Mouse (Mus musculus): ENCODE results near the gene Ooep. TPM values are rescaled to one million over a fixed set of nuclear protein-coding genes. Genes with fewer than 3 reads are reported as not detected.

Gene Ooep
- total RNA-seq, 1 experiment: 31.2 TPM

DNA sequence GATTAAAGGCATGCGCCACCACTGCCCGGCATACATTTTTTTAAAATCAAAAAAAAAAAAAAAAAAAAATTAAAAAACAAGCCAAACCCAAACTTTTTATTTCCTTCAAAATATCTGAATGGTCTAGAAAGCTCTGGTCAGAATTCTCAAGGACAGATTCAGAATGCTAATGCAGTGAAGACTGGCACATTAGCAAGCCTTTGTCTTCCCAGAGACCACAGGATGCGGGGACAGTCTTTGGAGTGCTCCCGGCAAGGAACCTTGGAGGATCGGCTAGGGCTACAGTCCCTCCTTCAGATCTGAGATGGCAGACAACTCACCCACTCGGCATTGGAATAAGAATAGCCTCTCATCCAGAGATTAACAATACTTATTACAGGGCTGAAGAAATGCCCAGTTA is 13.8 kb downstream of the Ooep start:
- Histone ChIP-seq H3K27ac (ENCODE audit: insufficient read depth, low read depth, low read length, poor library complexity, severe bottlenecking) (peak overlapping the region; percentile 96; the same call in 1 of the 2 replicates), H3K9me3 (ENCODE audit: control insufficient read depth, insufficient read depth, low read depth, low read length) (no peaks in the 10 kb centered on the region), H3K9ac (ENCODE audit: insufficient read depth, low read depth, low read length, poor library complexity, severe bottlenecking) (no peak overlapping the region; the same call in 1 of the 2 replicates), H3K4me1 (ENCODE audit: control insufficient read depth in 2 of 2, insufficient read depth in 2 of 2, low read length in 2 of 2, poor library complexity in 1 of 2) (peaks cover 8 to 11% of the 10 kb centered on the region in 2 experiments), H3K36me3 (ENCODE audit: control insufficient read depth, insufficient read depth, low read length, poor library complexity, severe bottlenecking) (no peaks in the 10 kb centered on the region; the same call in 1 of the 2 replicates), H3K4me3 (ENCODE audit: insufficient read depth in 1 of 2, low read depth in 1 of 2, low read length in 2 of 2, poor library complexity in 1 of 2, severe bottlenecking in 1 of 2) (peak overlapping the region; percentile 9 to 28; a peak in 2 of 4 replicates)
- in situ Hi-C loops (cut with MboI; ENCODE audit: low sequenced_read_pairs in 2 of 2, unreplicated experiment in 2 of 2): no loop called here
- TF ChIP-seq ZC3H11A (IDR thresholded peaks at IDR 0.05; ENCODE audit: borderline replicate concordance, low read depth, low read length) (no peak), MAFK (IDR thresholded peaks at IDR 0.05; ENCODE audit: insufficient read depth, low read depth, low read length) (no peak), HCFC1 (IDR thresholded peaks at IDR 0.05; ENCODE audit: borderline replicate concordance, insufficient read depth, low read length) (no peak), ZNF384 (IDR thresholded peaks at IDR 0.05; ENCODE audit: low read depth, low read length) (peak; percentile 86), CHD2 (IDR thresholded peaks at IDR 0.05; ENCODE audit: low read depth, low read length) (peak; percentile 51; the same call in 1 of the 2 replicates)
- peak; percentile 82 for DNase-seq (ENCODE audit: low read depth, low spot score)

- Histone ChIP-seq H3K9me3 (ENCODE audit: control insufficient read depth, insufficient read depth, low read depth, low read length) (no peaks in the 10 kb centered on the region), H3K4me3 (ENCODE audit: insufficient read depth in 1 of 2, low read depth in 1 of 2, low read length in 2 of 2, poor library complexity in 1 of 2, severe bottlenecking in 1 of 2) (no peak overlapping the region), H3K4me1 (ENCODE audit: control insufficient read depth in 2 of 2, insufficient read depth in 2 of 2, low read length in 2 of 2, poor library complexity in 1 of 2) (peaks cover 11 to 15% of the 10 kb centered on the region in 2 experiments), H3K9ac (ENCODE audit: insufficient read depth, low read depth, low read length, poor library complexity, severe bottlenecking) (peak overlapping the region; percentile 60; the same call in 1 of the 2 replicates), H3K27ac (ENCODE audit: insufficient read depth, low read depth, low read length, poor library complexity, severe bottlenecking) (peak overlapping the region; percentile 96; the same call in 1 of the 2 replicates), H3K36me3 (ENCODE audit: control insufficient read depth, insufficient read depth, low read length, poor library complexity, severe bottlenecking) (no peaks in the 10 kb centered on the region; the same call in 1 of the 2 replicates)
- in situ Hi-C loops (cut with MboI; ENCODE audit: low sequenced_read_pairs in 2 of 2, unreplicated experiment in 2 of 2): no loop called here
- TF ChIP-seq MAFK (IDR thresholded peaks at IDR 0.05; ENCODE audit: insufficient read depth, low read depth, low read length): no peak
- TF ChIP-seq ZC3H11A (IDR thresholded peaks at IDR 0.05; ENCODE audit: borderline replicate concordance, low read depth, low read length): no peak
- no peak for TF ChIP-seq CHD2 (IDR thresholded peaks at IDR 0.05; ENCODE audit: low read depth, low read length)
- TF ChIP-seq HCFC1 (IDR thresholded peaks at IDR 0.05; ENCODE audit: borderline replicate concordance, insufficient read depth, low read length): no peak
- no peak for TF ChIP-seq ZNF384 (IDR thresholded peaks at IDR 0.05; ENCODE audit: low read depth, low read length)
- no peak for DNase-seq (ENCODE audit: low read depth, low spot score)
These were observed 15.2 kb downstream of the Ooep start for GRCm38 (mm10) chr9:78363374-78363773.

GRCm38 (mm10) chr9:78360484-78360872 is 18.0 kb downstream of the Ooep start:
- no peak for TF ChIP-seq MAFK (IDR thresholded peaks at IDR 0.05; ENCODE audit: insufficient read depth, low read depth, low read length)
- TF ChIP-seq CHD2 (IDR thresholded peaks at IDR 0.05; ENCODE audit: low read depth, low read length): no peak
- no peak for TF ChIP-seq HCFC1 (IDR thresholded peaks at IDR 0.05; ENCODE audit: borderline replicate concordance, insufficient read depth, low read length)
- TF ChIP-seq ZNF384 (IDR thresholded peaks at IDR 0.05; ENCODE audit: low read depth, low read length): no peak
- TF ChIP-seq ZC3H11A (IDR thresholded peaks at IDR 0.05; ENCODE audit: borderline replicate concordance, low read depth, low read length): no peak
- H3K27ac ChIP-seq (ENCODE audit: insufficient read depth, low read depth, low read length, poor library complexity, severe bottlenecking): peak overlapping the region; percentile 89
- no peaks in the 10 kb centered on the region for H3K9me3 ChIP-seq (ENCODE audit: control insufficient read depth, insufficient read depth, low read depth, low read length)
- no peak overlapping the region for H3K9ac ChIP-seq (ENCODE audit: insufficient read depth, low read depth, low read length, poor library complexity, severe bottlenecking)
- H3K4me3 ChIP-seq (ENCODE audit: insufficient read depth in 1 of 2, low read depth in 1 of 2, low read length in 2 of 2, poor library complexity in 1 of 2, severe bottlenecking in 1 of 2): no peak overlapping the region; a peak in 1 of 4 replicates
- in situ Hi-C loops (cut with MboI; ENCODE audit: low sequenced_read_pairs in 2 of 2, unreplicated experiment in 2 of 2): no loop called here
- peaks cover 11 to 16% of the 10 kb centered on the region in 2 experiments for H3K4me1 ChIP-seq (ENCODE audit: control insufficient read depth in 2 of 2, insufficient read depth in 2 of 2, low read length in 2 of 2, poor library complexity in 1 of 2)
- H3K36me3 ChIP-seq (ENCODE audit: control insufficient read depth, insufficient read depth, low read length, poor library complexity, severe bottlenecking): no peaks in the 10 kb centered on the region
- no peak for DNase-seq (ENCODE audit: low read depth, low spot score)

GRCm38 (mm10) chr9:78359750-78360483 is 18.6 kb downstream of the Ooep start:
- no peaks in the 10 kb centered on the region for H3K9me3 ChIP-seq (ENCODE audit: control insufficient read depth, insufficient read depth, low read depth, low read length)
- in situ Hi-C loops (cut with MboI; ENCODE audit: low sequenced_read_pairs in 2 of 2, unreplicated experiment in 2 of 2): loop anchor here in 1 of 2 experiments (5.0 kb wide), 1 partner anchor 32 kb away; no protein-coding TSS in a partner anchor
- peaks cover 7 to 16% of the 10 kb centered on the region in 2 experiments for H3K4me1 ChIP-seq (ENCODE audit: control insufficient read depth in 2 of 2, insufficient read depth in 2 of 2, low read length in 2 of 2, poor library complexity in 1 of 2)
- no peak overlapping the region; a peak in 1 of 4 replicates for H3K4me3 ChIP-seq (ENCODE audit: insufficient read depth in 1 of 2, low read depth in 1 of 2, low read length in 2 of 2, poor library complexity in 1 of 2, severe bottlenecking in 1 of 2)
- DNase-seq (ENCODE audit: low read depth, low spot score): no peak
- H3K27ac ChIP-seq (ENCODE audit: insufficient read depth, low read depth, low read length, poor library complexity, severe bottlenecking): peak overlapping the region; percentile 89
- H3K9ac ChIP-seq (ENCODE audit: insufficient read depth, low read depth, low read length, poor library complexity, severe bottlenecking): 0 out of 2 replicates have a peak overlapping the region, but pooled peaks have one; percentile 12
- H3K36me3 ChIP-seq (ENCODE audit: control insufficient read depth, insufficient read depth, low read length, poor library complexity, severe bottlenecking): no peaks in the 10 kb centered on the region
- peak; percentile 95 for TF ChIP-seq ZNF384 (IDR thresholded peaks at IDR 0.05; ENCODE audit: low read depth, low read length)
- TF ChIP-seq HCFC1 (IDR thresholded peaks at IDR 0.05; ENCODE audit: borderline replicate concordance, insufficient read depth, low read length): no peak
